Mouse (Mus musculus): ENCODE measurements at regions not wholly inside any gene's neighbourhood (a gene's known extent, or its start where the extent isn't known, plus 50 kb on each side); places are given as distances from the start of the nearest gene placed in this dataset.

GRCm38 (mm10) chr17:68115599-68115998 is 111.7 kb upstream of the Arhgap28 start:
- TF ChIP-seq CTCF (IDR thresholded peaks at IDR 0.05; ENCODE audit: low read depth) (no peak), EP300 (optimal IDR thresholded peaks at IDR 0.05) (no peak)

All from stomach, postnatal 0 days (tissue).